In genomic region chr2:170592161-170592560, GRCm38 (mm10) we compare ENCODE assay signal across 24 mouse cellular contexts. TPM values are rescaled to one million over a fixed set of nuclear protein-coding genes. Genes with fewer than 3 reads are reported as not detected.
"Had no signal": no experiment of that assay in that cellular context is flagged by ENCODE, and none has a peak within 500 bp of the region (broad histone marks: within the 10 kb centered on the region; RNA-seq: fewer than 3 reads in every experiment).

No protein-coding gene starts in this region.

- H3K9me3 ChIP-seq: limb, embryonic 10.5 days; liver, embryonic 12.5 days; stomach, embryonic 15.5 days had no signal

- H3K36me3 ChIP-seq: limb, embryonic 10.5 days; limb, embryonic 13.5 days; liver, embryonic 12.5 days; liver, embryonic 15.5 days; stomach, embryonic 15.5 days had no signal

- H3K4me1 ChIP-seq: liver, embryonic 12.5 days; liver, embryonic 15.5 days; stomach, embryonic 15.5 days had no signal

- H3K27ac ChIP-seq: hindbrain, postnatal 0 days; layer of hippocampus, adult 2 months; limb, embryonic 10.5 days; limb, embryonic 13.5 days; liver, embryonic 12.5 days; liver, embryonic 15.5 days; macrophage; stomach, embryonic 15.5 days had no signal

- DNase-seq: layer of hippocampus, adult 9-11 months; liver; lung, adult 2 months; midbrain, embryonic 14.5 days; right cerebral cortex, adult 18-20 months; right cerebral cortex, postnatal 14 days; right cerebral cortex, postnatal 4 days; thymus, postnatal 25 days had no signal

- H3K4me3 ChIP-seq: layer of hippocampus, adult 2 months; limb, embryonic 10.5 days; limb, embryonic 13.5 days; liver, embryonic 12.5 days; liver, embryonic 15.5 days; stomach, embryonic 15.5 days had no signal

- H3K27me3 ChIP-seq: limb, embryonic 13.5 days; liver, embryonic 12.5 days; liver, embryonic 15.5 days; stomach, embryonic 15.5 days had no signal

- H3K4me2 ChIP-seq: limb, embryonic 13.5 days; liver, embryonic 12.5 days; liver, embryonic 15.5 days; stomach, embryonic 15.5 days had no signal

- H3K9ac ChIP-seq: limb, embryonic 13.5 days; liver, embryonic 12.5 days; liver, embryonic 15.5 days; stomach, embryonic 15.5 days had no signal

- ATAC-seq: hindbrain, postnatal 0 days; inflammation-experienced regulatory T-cells, adult 6 months; intestine, embryonic 16.5 days; liver, embryonic 12.5 days had no signal

RNA-seq across cellular contexts. Expression of gene 4930470P17Rik, which starts 9.7 kb away (rescaled TPM):
- polyA plus RNA-seq: inflammation-experienced regulatory T-cells, adult 6 months; intestine, embryonic 16.5 days; large intestine, adult 2 months; limb, embryonic 10.5 days; limb, embryonic 13.5 days; liver, embryonic 12.5 days; liver, embryonic 15.5 days; lung, adult 2 months; lung, embryonic 16.5 days; macrophage; midbrain, embryonic 14.5 days; midbrain, postnatal 0 days; neural tube, embryonic 11.5 days; neural tube, embryonic 14.5 days; stomach, embryonic 15.5 days; thymus, postnatal 0 days had no signal
